Mouse (Mus musculus) gastrocnemius, postnatal 10 days (tissue): Measurements from ENCODE around the gene Togaram1. TPM values are rescaled to one million over a fixed set of nuclear protein-coding genes. Genes with fewer than 3 reads are reported as not detected.

Experiments used
- DNase-seq: peaks from one replicate; pipeline ENCODE4 v3.0.0; 2021; ENCODE audit warnings: mixed read lengths
- long read RNA-seq, 2 experiments: library from polyadenylated mRNA; stranded (forward); transcript quantifications; one replicate each; pipeline ENCODE4 v2.0.0; 2021
- total RNA-seq, 2 experiments: library from RNA; stranded (reverse); gene quantifications; 2 replicates each; pipeline ENCODE4 v1.2.3; 2021

Togaram1 gene
- total RNA-seq: 10 to 100 TPM; 10.8 to 12.8 TPM
- long read RNA-seq, experiment 1, full-length matches to known transcripts: 2 of 5 reads
- long read RNA-seq, experiment 1, partial matches to known transcripts: 1 of 5 reads
- long read RNA-seq, experiment 1, other reads (novel, unspliced or antisense): 2 of 5 reads
- long read RNA-seq, experiment 2, full-length matches to known transcripts: 1 of 2 reads
- long read RNA-seq, experiment 2, partial matches to known transcripts: 1 of 2 reads
- long read RNA-seq, experiment 2, other reads (novel, unspliced or antisense): 0 of 2 reads

DNA sequence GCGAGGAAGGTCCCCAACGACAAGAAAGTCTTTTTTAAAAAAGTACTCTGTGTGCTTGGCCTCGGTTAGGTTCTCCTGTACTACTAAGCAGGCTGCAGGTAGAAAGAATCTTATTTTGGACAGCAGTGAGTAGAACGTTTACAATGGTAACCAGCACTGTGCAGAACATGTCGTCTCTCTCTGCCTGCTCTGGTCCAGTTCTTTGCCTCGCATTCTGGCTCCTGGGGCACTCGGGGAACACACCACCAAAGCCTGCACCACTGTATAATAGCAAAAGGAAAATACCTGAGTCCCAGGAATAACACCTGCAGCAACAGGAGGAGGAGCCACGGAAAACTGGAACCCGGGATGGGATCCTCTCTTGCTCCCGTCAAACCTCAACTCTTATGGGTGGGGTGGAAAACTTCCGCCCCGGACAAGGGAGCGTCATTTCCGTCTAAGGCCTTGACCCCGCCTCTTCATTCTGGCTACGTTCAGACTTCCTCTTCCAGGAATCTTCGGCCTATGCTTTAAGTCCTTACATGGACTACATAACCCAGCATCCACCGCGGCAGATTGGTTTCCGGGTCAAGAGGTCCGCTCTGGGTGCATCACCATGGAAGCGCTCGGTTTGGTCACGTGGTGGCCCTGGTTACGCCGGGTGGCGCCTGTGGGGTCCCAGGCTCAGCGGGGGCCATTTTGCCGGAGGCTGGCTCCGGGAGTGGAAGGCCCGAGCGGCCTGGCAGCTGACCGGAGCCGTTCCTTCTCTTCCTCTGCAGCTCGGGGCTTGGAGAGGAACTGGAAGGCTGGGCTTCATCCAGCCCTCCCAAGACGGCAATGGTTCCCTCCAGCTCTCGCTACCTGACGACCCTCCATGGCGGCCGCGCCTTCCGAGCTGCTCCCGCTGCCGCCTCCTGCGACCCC lies at the start of gene Togaram1, which contains the start of gene Klhl28:
Gene Togaram1 (plus strand): TSS at position 681 of the 903 bp plus-strand sequence.
Gene Klhl28 (minus strand): TSS at position 411 of the 903 bp plus-strand sequence.
- DNase-seq: peak; percentile 97

DNA sequence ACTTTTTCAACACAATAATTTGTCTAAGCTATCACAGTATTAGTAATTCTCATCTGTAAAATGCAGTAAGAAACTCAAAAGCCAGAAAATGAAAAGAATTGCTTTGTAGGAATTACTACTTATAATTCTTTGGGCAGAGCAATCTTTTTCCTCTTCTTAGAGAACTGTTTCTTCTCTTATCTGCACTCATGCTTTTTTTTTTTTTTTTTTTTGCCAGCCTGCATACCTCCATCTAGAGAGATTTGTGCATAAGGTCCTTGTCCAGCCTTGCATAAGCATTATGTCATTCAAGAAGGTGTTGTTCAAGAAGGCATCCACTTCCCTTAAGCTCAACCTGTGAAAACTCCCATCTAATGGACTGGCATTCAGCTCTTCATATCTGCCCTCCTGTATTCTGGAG lies 48.9 kb upstream of the Togaram1 start:
- no peak for DNase-seq

DNA sequence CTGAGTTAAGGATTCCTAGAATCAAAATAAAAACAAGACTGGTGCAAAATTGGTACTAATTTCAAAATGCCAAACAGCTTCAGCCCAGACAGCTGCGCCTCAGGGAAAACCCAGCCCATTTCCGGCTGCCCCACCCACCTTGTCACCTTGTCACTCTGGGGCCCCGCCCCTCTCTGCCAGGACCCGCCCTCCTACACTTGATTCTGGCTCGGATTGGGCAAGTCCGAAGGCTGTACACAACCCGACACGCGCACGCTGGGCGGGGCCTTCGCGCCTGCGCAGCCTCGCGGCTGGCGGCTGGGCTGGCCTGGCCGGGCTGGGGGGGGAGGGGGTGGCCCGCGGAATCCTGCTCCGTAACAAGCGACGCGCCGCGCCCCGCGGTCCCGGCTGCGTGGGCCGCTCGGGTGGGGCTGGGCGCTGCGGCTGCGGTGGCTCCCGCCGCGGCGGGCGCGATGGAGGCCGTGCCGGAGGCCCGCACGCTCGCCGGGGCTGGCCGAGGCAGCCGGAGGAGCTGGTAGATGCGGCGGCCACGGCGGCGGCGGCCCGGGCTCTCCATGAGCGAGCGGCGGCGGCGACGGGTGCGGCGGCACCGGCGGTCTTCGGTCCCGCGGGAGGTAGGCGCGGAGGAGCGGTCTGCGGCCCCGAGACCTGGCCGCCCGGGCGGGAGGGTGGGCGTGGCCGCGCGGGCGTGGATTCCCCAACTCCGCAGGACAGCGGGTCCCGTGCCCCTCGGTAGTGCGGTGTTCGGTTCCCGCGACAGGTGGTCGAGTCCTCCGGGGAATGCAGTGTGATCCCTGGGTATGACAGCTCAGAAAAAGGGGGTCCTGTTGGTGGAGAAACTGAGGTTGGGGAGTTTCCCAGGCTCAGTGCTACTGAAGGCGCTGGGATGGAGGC lies 47.8 kb upstream of the Togaram1 start, which contains the start of gene Gm527:
Gene Gm527 (plus strand): TSS at position 329 of the 894 bp plus-strand sequence.
- DNase-seq: peak; percentile 94

DNA sequence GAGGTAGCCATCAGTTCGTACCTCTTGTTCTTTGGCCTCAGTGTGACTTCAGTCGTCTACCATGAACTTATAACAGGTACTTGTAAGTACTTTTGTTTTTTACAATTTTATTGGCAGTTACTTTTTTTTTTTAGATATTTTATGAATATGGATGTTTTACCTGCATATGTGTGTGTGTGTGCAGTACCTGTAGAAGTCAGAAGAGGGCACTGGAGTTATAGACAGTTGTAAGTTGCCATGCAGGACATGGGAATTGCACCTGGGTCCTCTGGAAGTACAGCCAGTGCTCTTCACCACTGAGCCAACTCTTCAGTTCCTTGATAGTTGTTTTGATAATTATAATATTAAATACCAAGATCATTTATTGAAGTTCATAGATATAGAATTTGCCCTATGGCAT lies 28.1 kb upstream of the Togaram1 start:
- no peak for DNase-seq

DNA sequence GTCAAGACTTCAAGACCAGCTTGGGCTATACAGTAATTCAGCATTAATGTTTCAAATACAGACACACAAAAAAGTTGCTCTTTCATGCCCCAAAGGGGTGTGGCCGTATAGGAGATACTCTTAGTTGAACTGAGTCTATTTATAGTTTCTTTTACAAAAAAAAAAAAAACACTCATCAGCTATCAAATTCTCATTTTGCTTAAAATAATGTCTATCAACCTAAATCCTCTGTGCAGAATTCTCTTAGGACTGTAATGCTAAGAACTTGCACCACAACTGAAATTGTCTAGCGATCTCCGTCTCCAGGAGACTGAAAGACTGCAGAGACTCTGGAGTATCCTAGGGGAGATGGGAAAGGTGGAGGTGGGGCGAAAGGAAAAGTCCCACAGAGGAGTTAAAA lies 1.0 kb upstream of the Togaram1 start:
- no peak for DNase-seq

DNA sequence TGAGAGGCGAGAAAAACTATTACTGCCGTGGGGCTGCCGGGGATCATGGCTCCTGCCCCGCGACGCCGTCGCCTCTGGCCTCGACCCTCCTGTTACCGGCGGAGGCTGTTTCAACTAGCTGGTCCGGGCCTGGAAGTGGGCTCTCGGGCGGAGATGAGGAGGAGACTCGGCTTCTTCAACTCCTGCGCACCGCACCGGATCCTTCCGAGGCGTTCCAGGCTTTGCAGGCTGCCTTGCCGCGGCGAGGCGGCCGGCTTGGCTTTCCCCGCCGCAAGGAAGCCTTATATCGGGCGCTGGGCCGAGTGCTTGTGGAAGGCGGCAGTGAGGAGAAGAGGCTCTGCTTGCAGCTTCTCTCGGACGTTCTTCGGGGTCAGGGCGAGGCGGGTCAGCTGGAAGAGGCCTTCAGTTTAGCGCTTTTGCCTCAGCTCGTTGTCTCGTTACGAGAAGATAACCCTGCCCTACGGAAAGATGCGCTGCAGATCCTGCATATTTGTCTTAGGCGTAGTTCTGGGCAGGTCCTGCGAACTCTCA lies 562 bp downstream of the Togaram1 start:
- peak; percentile 55 for DNase-seq

DNA sequence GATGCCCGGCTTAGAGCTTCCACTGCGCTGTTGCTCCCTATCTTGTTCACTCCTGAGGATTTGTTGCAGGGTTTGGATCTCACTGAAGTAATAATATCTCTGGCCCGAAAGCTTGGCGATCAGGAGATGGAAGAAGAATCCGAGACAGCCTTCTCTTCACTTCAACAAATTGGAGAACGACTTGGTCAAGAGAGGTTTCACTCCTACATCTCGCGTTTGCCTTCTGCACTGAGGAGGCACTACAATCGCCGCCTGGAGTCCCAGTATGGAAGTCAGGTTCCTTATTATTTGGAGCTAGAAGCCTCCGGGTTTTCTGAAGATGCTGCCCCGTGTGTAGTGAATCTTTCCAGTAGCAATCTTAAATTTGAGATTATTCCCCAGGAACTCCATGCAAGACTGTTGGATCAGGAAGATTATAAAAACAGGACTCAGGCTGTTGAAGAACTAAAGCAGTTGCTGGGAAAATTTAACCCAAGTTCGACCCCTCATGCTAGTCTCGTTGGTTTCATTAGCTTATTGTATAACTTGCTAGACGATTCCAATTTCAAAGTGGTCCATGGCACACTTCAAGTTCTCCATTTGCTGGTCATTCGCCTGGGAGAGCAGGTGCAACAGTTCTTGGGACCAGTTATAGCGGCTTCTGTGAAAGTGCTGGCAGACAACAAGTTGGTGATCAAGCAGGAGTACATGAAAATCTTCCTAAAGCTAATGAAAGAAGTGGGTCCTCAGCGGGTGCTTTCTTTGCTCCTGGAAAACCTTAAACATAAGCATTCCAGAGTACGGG lies 1.2 kb downstream of the Togaram1 start:
- no peak for DNase-seq

DNA sequence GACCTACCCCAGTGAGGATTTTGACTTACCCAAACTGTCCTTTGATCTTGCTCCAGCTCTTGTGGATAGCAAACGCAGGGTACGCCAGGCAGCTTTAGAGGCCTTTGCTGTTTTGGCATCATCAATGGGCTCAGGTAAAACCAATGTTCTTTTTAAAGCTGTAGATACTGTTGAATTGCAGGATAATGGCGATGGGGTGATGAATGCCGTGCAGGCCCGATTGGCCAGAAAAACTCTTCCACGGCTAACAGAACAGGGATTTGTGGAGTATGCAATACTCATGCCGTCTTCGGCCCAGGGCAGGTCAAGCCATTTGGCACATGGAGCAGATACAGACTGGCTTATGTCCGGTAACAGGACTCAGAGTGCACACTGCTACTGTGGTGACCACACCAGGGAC lies 1.9 kb downstream of the Togaram1 start:
- DNase-seq: no peak

DNA sequence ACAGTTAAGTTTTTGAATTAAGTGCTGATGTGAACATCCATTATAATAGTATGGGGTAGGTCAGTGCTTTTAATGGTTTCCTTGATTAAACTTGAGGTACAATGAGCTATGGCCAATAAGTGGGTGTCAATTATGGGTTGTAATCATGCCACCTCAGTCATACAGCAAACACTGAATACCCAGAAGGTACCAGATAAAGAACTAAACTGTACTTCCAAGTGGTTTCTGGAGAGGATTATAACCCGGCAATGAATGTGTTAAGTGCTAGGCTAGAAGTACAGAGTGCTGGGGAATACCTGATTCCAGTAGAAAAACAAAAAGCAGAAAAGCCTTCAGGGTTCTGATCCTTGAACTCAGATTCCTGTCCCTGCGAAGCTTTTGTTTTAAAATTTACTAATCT lies 2.5 kb downstream of the Togaram1 start:
- no peak for DNase-seq

DNA sequence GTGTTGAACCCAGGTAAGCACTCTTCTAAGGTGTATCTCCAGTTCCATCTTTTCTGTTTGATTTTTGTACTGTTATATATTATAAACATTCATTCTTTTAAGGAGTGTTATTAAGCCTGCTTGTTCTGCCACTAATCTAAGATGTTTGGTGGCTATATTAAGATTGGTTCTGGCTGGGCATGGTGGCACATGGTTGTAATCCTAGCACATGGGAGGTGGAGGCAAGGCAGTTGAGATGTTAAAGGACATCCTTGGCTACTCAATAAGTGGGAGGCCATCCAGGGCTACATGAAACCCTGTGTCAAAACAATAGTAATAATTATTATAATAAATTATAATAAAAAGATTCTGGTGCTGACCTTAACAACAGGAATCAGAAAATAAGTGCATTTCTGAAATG lies 5.8 kb downstream of the Togaram1 start:
- no peak for DNase-seq

DNA sequence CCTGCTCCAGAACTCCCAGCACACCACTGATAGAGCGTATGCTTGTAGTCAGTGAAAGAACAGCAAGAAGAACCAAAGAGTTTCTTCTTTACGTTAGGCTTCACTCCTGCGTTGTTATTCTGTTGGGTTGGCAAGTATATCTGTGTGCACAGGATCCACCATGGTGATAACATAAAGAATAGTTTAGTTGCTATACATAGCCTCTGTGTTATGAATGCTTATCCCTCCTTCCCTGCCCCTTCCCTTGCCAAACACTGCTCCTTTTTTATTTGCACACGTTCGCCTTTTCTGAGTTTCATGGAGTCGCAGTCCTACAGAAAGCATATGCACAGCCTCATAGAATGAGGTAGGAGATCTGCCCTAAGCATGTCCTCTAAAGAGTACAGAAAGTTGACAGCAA lies 6.5 kb downstream of the Togaram1 start:
- no peak for DNase-seq

DNA sequence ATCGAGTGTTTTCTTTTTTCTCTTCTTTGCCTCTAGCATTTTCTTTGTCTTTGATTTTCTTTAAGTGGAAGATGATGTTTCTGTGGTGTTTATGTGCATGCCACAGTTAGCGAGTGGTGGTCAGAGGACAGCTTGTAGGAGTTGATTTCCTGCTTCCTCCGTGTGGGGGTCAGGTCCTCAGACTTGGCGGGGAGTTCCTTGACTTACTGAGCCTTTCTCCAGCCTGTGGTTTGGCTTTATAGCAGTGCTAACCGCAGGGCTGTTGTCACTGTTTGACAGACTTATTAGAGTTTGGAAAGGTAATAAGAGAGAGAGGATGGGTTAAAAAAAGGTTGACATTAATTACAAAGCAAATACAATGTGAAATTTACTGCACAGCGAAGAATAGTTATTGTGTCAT lies 10.0 kb downstream of the Togaram1 start:
- no peak for DNase-seq

DNA sequence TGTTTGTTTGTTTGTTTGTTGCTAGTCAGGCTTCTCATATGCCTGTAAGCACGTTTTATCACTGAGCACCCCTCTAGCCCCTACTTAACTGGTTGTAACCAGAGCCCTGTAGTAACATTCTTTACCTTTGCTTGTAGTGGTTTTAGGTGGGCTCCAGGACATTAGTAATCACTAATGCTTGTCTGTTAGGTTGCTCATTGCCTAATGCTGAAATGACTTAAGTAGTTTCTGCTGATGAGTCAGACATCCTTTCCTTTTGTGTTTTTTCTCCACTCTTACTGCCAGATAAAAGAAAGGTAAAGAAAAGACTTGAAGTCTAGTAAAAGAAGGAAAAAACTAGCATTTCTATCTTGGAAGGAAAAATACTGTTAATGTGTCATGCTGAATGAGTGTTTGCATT lies 10.6 kb downstream of the Togaram1 start:
- no peak for DNase-seq

DNA sequence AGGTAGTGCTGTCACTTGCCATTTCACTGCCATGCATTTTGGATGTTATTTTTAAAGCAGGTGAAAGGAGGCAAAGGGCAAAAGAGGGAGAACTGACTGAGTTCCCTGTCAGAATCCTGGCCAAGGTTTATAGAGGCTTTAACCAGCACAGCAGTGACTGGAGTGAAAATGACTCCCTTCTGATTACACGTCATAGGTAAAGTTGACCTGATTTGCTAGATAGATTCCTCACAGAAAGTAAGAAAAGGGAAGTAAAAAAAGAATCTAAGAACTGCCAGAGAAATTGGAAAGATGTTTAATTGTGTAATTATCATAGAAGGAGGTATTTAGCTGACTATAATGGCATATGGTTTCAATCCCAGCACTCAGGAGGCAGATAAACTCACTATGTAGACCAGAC lies 11.9 kb downstream of the Togaram1 start:
- no peak for DNase-seq

DNA sequence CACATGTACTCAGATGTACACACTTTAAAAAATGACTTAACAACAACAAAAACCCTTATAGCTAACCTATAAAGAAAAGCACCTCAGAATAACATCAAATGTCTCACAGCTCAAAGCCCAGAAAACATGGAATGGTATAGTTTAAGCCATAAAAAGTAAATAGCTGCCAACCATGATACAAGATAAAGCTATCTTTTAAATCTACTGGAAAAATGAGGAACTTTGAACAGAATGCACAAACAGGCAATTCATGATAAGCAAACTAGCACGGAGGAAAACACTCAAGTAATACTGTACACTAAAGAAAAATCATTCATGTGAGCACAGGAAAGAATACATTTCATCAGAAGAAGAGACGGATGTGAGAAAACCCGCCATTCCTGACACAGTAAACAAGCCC lies 42.1 kb downstream of the Togaram1 start:
- DNase-seq: no peak

DNA sequence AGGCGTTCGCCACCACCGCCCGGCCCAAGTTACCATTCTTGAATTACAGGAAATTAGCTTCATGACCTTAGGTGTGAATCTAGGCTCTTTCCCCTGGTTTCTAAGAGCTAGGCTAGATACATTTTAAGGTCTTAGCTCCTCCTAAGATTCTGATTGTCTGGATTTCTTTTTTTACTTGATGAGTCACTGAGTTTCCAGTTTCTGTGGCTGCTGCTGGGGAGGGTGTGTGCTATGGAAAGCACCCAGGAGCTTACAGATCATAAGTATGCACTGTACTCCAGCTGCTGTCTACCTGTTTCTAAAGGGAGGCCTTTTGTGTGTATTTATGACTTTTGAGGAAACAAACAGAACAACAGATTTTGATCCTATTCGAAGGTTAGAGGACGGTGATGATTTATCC lies 57.2 kb downstream of the Togaram1 start:
- DNase-seq: no peak

DNA sequence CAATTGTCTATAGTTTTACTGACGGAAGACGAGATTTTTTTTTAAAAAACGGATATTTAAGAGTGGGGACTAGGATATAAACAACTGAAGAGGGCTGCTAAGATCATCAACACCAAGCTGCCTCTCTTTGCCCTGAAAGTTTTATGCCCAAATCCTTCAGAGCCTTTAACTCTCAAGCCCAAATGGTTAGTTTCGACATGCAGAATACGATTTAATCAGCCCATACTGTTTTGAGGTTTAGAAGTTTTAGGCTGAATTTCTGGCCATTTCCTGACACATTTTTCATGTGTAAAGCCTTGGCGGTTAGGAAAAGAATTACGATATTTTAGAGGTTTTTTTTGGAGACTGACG lies 70.2 kb downstream of the Togaram1 start:
- DNase-seq: no peak

DNA sequence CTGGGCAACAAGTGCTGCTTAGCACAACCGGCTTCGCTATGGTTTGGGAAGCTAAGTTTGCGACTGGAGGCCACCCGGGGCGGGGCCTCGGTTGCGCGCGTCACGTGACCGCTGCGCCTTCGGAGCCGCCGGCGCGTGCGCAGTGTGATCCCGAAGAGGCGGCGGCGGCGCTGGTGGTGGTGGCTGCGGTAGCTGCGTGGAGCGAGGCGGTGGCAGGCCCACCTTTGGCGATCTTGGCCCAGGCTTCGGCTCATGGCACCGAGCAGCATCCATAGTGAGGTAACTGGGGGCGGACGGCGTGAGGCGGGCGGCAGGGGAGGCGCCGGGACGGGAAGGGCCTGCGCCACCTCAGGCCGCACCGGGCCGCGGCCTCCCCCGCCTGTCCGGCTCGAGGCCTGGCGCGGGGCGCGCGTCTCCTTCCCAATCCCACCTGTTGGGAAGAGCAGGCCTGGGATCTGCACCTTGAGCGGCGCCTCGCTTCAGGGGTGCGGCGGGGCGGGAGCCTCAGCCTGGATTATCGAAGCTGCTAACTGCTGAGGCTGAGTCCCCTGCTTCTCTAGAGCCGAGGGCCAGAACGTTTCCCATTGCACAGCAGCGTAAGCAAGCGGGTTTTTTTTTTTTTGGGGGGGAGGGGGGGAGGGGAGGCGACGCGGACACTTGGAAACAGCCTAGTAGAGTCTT lies 70.7 kb downstream of the Togaram1 start, which contains the start of gene Prpf39:
Gene Prpf39 (plus strand): TSS at position 144 of the 681 bp plus-strand sequence.
- peak; percentile 95 for DNase-seq

DNA sequence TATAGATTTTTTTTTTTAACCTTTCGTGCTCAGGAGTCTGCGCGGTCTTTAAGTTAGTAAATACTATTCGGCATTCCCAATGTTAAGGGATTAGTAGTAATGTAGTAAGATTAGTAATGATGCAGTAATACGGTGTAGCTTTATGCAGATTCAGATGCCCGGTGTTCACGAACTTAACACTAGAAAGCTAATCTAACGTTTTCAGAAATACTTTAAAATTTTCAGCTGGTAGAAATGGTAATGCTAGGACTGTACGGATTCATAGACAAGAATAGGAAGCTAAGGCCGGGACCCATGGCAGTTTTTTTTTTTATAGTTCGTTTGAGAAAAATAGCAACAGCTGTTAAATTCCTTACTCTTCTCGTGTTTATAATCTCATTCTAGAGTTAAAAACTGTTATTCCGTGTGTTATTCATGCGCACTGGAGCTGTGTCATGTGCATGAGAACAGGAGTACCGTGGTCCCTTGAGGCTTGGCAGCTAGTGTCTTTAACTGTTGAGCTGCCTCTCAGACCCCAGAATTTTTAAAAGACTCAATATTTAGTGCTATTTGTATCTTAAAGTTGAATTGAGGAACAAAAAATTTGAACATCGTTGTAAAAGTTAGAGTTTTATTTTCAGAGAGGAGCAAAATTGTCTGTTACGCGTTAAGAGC lies 71.4 kb downstream of the Togaram1 start:
- peak; percentile 7 for DNase-seq

DNA sequence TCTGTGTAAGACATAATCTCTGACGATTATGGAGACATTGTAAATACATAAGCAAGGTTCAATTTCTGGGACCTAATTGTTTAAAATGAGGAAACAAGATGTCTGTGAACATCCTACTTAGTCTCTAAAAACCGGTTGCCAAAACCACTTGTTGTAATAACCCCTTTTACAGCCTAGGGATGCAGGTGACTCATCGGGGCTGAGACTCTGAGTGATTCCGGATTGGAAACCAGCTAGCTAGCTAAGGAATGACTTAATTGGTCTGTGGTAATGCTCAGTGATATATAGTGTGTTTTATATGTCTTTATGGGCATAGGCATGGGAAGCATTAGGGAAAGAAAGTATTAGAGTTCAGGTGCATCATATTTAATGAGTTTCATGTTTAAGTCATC lies 71.9 kb downstream of the Togaram1 start:
- no peak for DNase-seq
